Mouse (Mus musculus) small intestine, adult 2 months (tissue): ENCODE measurements around the gene Ppox.

Source experiments
- CTCF ChIP-seq: fragments of 200-500 bp; IDR thresholded peaks from 2 replicates; pipeline ENCODE4 v1.5.1; 2012; ENCODE audit warnings: low read depth, mild to moderate bottlenecking, control low read depth, inconsistent platforms, low read length, moderate library complexity, mixed read lengths; ENCODE audit not compliant: insufficient replicate concordance, insufficient read length; ENCODE audit errors: extremely low read depth
- POLR2A ChIP-seq: fragments of 200-500 bp; IDR thresholded peaks from 2 replicates; pipeline ENCODE4 v1.6.1; 2012; ENCODE audit warnings: low read depth, mild to moderate bottlenecking, control low read depth, inconsistent platforms, low read length, moderate library complexity

GRCm38 (mm10) chr1:171263185-171263611, 17.8 kb downstream of the Ppox start:
- TF ChIP-seq POLR2A (no peak), CTCF (no peak)
